Mouse (Mus musculus): ENCODE data around the gene A030003K21Rik.

GRCm38 (mm10) chr1:82977840-82978239 lies 34.7 kb upstream of the A030003K21Rik start:
- TF ChIP-seq CTCF (IDR thresholded peaks at IDR 0.05; ENCODE audit: borderline replicate concordance, extremely low read depth, insufficient read depth, insufficient read length): no peak
- TF ChIP-seq POLR2A (IDR thresholded peaks at IDR 0.05; ENCODE audit: borderline replicate concordance, extremely low read depth, insufficient read depth, insufficient read length, poor library complexity, severe bottlenecking): no peak

Data from brain, embryonic 14.5 days (tissue).